Mouse (Mus musculus) CD4-positive, CD25-positive, alpha-beta regulatory T cell, adult 4 months (primary cell): ENCODE results near the gene Dot1l. TPM values are rescaled to one million over a fixed set of nuclear protein-coding genes. Genes with fewer than 3 reads are reported as not detected.
"Not testable (repeated sequence)": the region's sequence is repeated elsewhere in the genome, so short reads cannot be mapped to it uniquely, and the experiment has no call there.

Experiments
- ATAC-seq: one replicate; pipeline ENCODE4 v1.8.0; 2017
- polyA plus RNA-seq, 2 experiments: library from polyadenylated mRNA; unstranded; fragments of 100-300 nt; shearing (Covaris generic); gene quantifications; one replicate each; pipeline ENCODE4 v1.2.1; 2017

The Dot1l gene
- polyA plus RNA-seq, 2 experiments from 2014 or later = 13.4 to 15.5 TPM

GRCm38 (mm10) chr10:80812391-80813041, 57.5 kb downstream of the Dot1l start:
- no peak for ATAC-seq

- no peak for ATAC-seq
Measured at GRCm38 (mm10) chr10:80813366-80813765, 58.4 kb downstream of the Dot1l start, which contains the start of gene Jsrp1. Gene Jsrp1, minus strand, starts transcription at chr10:80813498.

GRCm38 (mm10) chr10:80814800-80815199, 59.8 kb downstream of the Dot1l start:
- ATAC-seq = no peak

GRCm38 (mm10) chr10:80816303-80816702, 61.3 kb downstream of the Dot1l start:
- ATAC-seq = not testable (repeated sequence)

- no peak for ATAC-seq
Measured at GRCm38 (mm10) chr10:80817164-80817563, 62.2 kb downstream of the Dot1l start.

GRCm38 (mm10) chr10:80817955-80818354, 62.9 kb downstream of the Dot1l start:
- ATAC-seq = not testable (repeated sequence)

- no peak for ATAC-seq
Measured at GRCm38 (mm10) chr10:80818599-80819281, 63.7 kb downstream of the Dot1l start.

GRCm38 (mm10) chr10:80819406-80819805, 64.4 kb downstream of the Dot1l start:
- no peak for ATAC-seq

GRCm38 (mm10) chr10:80821991-80822390, 67.0 kb downstream of the Dot1l start:
- ATAC-seq = no peak

- no peak for ATAC-seq
Measured at GRCm38 (mm10) chr10:80822528-80822927, 67.5 kb downstream of the Dot1l start.

GRCm38 (mm10) chr10:80823316-80823715, 68.3 kb downstream of the Dot1l start:
- no peak for ATAC-seq

- ATAC-seq = no peak
Measured at GRCm38 (mm10) chr10:80823847-80824643, 69.0 kb downstream of the Dot1l start.

- ATAC-seq = no peak
Measured at GRCm38 (mm10) chr10:80824827-80825226, 69.8 kb downstream of the Dot1l start.

GRCm38 (mm10) chr10:80826151-80827062, 71.4 kb downstream of the Dot1l start, which contains the start of gene Oaz1:
Gene Oaz1, plus strand, starts transcription at chr10:80826656.
- peak; percentile 89 for ATAC-seq

GRCm38 (mm10) chr10:80827063-80827869, 72.3 kb downstream of the Dot1l start:
- ATAC-seq = no peak

GRCm38 (mm10) chr10:80827870-80828420, 72.9 kb downstream of the Dot1l start:
- ATAC-seq = no peak

- not testable (repeated sequence) for ATAC-seq
Measured at GRCm38 (mm10) chr10:80828587-80828986, 73.6 kb downstream of the Dot1l start.

GRCm38 (mm10) chr10:80829359-80830278, 74.6 kb downstream of the Dot1l start:
- no peak for ATAC-seq

GRCm38 (mm10) chr10:80831136-80831535, 76.1 kb downstream of the Dot1l start:
- no peak for ATAC-seq

- ATAC-seq = no peak
Measured at GRCm38 (mm10) chr10:80832818-80833217, 77.8 kb downstream of the Dot1l start.
